Comparison of ENCODE assay signal across 7 mouse cellular contexts in the genomic region with DNA sequence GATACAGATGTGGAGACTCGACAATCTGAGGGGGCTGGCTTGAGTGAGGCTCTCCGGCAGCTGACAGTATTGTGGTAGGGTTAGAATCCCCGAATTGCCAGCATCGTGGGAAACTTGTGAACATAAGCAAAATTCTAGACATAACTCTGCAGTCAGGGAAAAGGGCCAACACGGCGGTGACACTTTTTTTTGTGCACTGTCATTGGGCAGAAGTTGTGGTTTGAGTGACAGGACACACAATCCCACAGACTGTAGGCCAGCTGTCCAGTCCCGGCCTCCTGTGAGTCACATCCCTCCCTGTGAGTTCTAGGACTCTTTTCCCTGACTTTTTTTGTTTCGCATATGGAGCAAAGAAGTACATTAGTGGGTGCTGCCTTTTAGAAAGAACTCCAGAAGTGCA. TPM values are rescaled to one million over a fixed set of nuclear protein-coding genes. Genes with fewer than 3 reads are reported as not detected.
DNase-seq lines count a peak whose midpoint lies in the region; ATAC-seq and TF ChIP-seq lines count a peak whose summit lies in the region.

No protein-coding gene starts in this region.

- 79% methylated on average over 8 of the region's 8 CpGs for WGBS in intestine, embryonic 16.5 days
- WGBS in neural tube, embryonic 15.5 days: 87% methylated on average over 8 of the region's 8 CpGs

- TF ChIP-seq CTCF in left cerebral cortex, adult 2 months (IDR thresholded peaks at IDR 0.05): no peak

- H3K9me3 ChIP-seq in intestine, embryonic 16.5 days (ENCODE audit: control insufficient read depth, low read length): no peaks in the 10 kb centered on the region
- H3K9me3 ChIP-seq in neural tube, embryonic 15.5 days (replicated peaks): no peaks in the 10 kb centered on the region

- no peaks in the 10 kb centered on the region for H3K36me3 ChIP-seq in intestine, embryonic 16.5 days (ENCODE audit: control insufficient read depth, insufficient read depth, low read length)
- peaks cover 15% of the 10 kb centered on the region for H3K36me3 ChIP-seq in neural tube, embryonic 15.5 days

- peaks cover 11% of the 10 kb centered on the region for H3K4me1 ChIP-seq in intestine, embryonic 16.5 days (ENCODE audit: control insufficient read depth, insufficient read depth, low read length)
- H3K4me1 ChIP-seq in neural tube, embryonic 15.5 days: peaks cover 35% of the 10 kb centered on the region

- H3K27me3 ChIP-seq in intestine, embryonic 16.5 days (replicated peaks; ENCODE audit: control insufficient read depth, insufficient read depth, low read length): no peaks in the 10 kb centered on the region
- no peaks in the 10 kb centered on the region for H3K27me3 ChIP-seq in neural tube, embryonic 15.5 days (replicated peaks)

- H3K4me2 ChIP-seq in intestine, embryonic 16.5 days (ENCODE audit: low read depth, low read length): peak overlapping the region; percentile 95; the same call in 1 of the 2 replicates
- peak overlapping the region; percentile 77 for H3K4me2 ChIP-seq in neural tube, embryonic 15.5 days

- intact Hi-C loops in left cerebral cortex, adult 2 months (cut with DNase I): no loop called here
- intact Hi-C loops in left cerebral cortex, postnatal 4 days (cut with DNase I): loop anchor here (10.0 kb wide), 1 partner anchor 121 kb away; the partner anchor contains the start of genes Asl and Crcp

- ATAC-seq in intestine, embryonic 16.5 days: no peak
- ATAC-seq in neural tube, embryonic 15.5 days (ENCODE audit: low FRiP score): no peak

- H3K9ac ChIP-seq in intestine, embryonic 16.5 days (ENCODE audit: low read depth, low read length): no peak overlapping the region
- peak overlapping the region; percentile 83 for H3K9ac ChIP-seq in neural tube, embryonic 15.5 days (replicated peaks)

- no peak overlapping the region for H3K27ac ChIP-seq in left cerebral cortex, adult 2 months
- no peak overlapping the region for H3K27ac ChIP-seq in intestine, embryonic 16.5 days (ENCODE audit: low read length)
- H3K27ac ChIP-seq in neural tube, embryonic 15.5 days (replicated peaks): peak overlapping the region; percentile 91; the same call in 1 of the 2 replicates

- peak overlapping the region; percentile 95 for H3K4me3 ChIP-seq in left cerebral cortex, adult 2 months
- no peak overlapping the region for H3K4me3 ChIP-seq in intestine, embryonic 16.5 days (ENCODE audit: low read length)
- peak overlapping the region; percentile 75 for H3K4me3 ChIP-seq in neural tube, embryonic 15.5 days (replicated peaks)

- DNase-seq in left cerebral cortex, adult 2 months (ENCODE audit: extremely low spot score in 1 of 2, low spot score in 2 of 2): peak in 1 of 2 experiments; percentile 39
- no peak for DNase-seq in left cerebral cortex, postnatal 4 days
- peak; percentile 72 for DNase-seq in brain, adult 2 months (ENCODE audit: low read depth, low spot score)
- DNase-seq in urinary bladder, postnatal 25 days (ENCODE audit: low spot score): no peak
- no peak for DNase-seq in kidney, postnatal 14 days

RNA-seq across cellular contexts. Expression of gene Kctd7, which starts 1.3 kb away (rescaled TPM):
- 10 to 100 TPM; 13.2 to 13.8 TPM for total RNA-seq in left cerebral cortex, adult 2 months (2021)
- total RNA-seq in left cerebral cortex, postnatal 4 days (2021): 10 to 100 TPM; 17.3 to 19.7 TPM
- 3.7 and 4.1 TPM in 2 replicates for polyA plus RNA-seq in intestine, embryonic 16.5 days (2015; fragmentation: Nextera tagmentation; extraction: Ambion mirVana)
- polyA plus RNA-seq in neural tube, embryonic 15.5 days (2015; fragmentation: Nextera tagmentation; extraction: Ambion mirVana): 14.9 and 16.4 TPM in 2 replicates

RNA-seq across cellular contexts. Expression of gene Rabgef1, which starts 25.6 kb away (rescaled TPM):
- total RNA-seq in left cerebral cortex, adult 2 months (2021): 10 to 100 TPM; 59.2 to 66.9 TPM
- total RNA-seq in left cerebral cortex, postnatal 4 days (2021): 10 to 100 TPM; 37.9 to 39.8 TPM
- polyA plus RNA-seq in intestine, embryonic 16.5 days (2015; fragmentation: Nextera tagmentation; extraction: Ambion mirVana): 26.1 and 26.8 TPM in 2 replicates
- polyA plus RNA-seq in neural tube, embryonic 15.5 days (2015; fragmentation: Nextera tagmentation; extraction: Ambion mirVana): 38.9 and 42.0 TPM in 2 replicates
